Mouse (Mus musculus) common myeloid progenitor, adult 5-6 weeks (primary cell): Measurements from ENCODE around the gene Psd. TPM values are rescaled to one million over a fixed set of nuclear protein-coding genes. Genes with fewer than 3 reads are reported as not detected.

Source experiments
- ATAC-seq: replicated peaks from 2 replicates; pipeline ENCODE4 v1.8.0; 2016; ENCODE audit warnings: low read depth, mild to moderate bottlenecking, moderate TSS enrichment, inconsistent platforms; ENCODE audit not compliant: poor library complexity, severe bottlenecking
- total RNA-seq: library from RNA; stranded (forward); fragments of 200-1000, 187-1606 nt; gene quantifications from 2 replicates; pipeline ENCODE4 v1.2.3, GENCODE M21; 2017

The Psd gene
- total RNA-seq, 1 experiment from 2014 or later: 0.69 TPM

DNA sequence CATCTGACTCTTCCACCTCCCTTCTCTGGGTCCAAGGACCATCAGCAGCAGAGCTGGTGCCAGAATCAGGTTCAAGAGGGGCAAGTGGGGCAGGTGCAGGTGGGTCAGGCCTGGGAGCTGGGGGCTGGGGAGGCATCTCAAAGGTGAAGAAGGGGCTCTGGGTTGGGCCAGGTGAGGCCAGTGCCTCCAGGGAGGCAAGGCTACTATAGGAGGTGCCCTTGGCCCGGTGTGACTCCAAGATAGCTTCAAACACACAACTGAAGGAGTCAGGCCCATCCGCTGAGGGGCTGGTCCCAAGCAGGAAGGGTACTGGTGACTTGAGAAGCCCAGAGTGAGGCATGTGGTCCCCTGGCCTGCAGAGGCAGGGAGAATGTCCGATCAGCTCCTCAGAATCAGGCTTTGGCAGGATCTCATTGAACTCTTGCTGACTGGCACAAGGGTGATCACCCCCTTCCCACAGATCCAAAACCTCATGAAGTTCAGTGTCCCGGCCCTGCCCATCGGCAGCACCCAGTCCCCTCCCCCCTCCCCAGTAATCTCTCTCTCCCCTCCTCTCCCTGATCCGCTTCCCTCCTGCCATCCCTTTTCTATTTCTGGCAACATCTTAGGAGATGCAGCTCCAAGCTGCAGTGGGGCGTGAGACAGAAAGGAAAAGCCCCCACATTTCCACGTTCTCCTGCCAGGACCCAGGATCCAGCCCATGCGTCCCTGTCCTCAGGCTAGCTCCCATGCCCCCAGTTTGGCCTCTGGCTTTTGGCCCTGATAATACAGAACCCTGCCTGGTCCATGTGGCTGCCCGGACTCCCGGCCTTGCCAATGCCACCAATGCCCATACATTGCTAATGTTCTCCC, 4.6 kb downstream of the Psd start:
- no peak for ATAC-seq

DNA sequence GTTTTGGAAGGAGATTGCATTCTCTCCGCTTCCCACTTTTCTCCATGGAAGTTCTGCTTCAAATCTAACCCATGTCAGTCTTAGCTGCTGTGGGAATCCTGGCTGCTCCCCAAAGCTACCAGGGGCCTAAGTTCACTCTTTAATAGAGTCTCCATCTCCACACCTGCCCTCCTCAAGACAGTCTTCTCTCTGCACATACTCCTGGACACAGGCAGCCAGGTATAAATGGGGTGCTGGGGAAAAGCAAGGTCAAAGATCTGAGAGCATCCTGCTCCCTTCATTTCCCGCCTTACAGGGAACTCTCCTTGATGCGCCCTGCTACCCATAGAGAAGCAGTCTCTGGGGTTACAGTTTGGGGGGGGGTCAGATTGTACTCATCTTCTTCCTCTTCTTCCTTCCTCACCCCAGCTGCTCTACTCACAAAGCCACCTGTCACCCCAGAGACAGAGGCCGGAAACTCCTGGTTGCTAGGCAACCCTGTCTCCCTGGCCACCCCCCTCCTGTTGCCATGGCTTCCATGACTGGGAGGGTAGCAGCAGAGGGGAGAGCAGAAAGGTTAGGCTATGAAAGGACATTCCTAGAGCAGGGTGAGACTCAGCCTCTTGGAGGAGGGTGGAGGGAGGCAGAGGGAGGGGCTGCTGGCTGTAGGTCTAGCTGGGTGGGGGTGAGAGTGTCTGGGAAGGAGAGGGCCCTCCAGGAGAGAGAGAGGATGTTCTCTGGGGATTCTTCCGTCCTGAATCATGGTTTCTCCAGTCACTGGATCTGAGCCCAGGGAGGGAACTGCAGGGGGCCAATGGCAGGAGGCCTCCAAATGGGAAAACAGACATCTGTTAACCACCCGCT, 5.6 kb downstream of the Psd start:
- no peak for ATAC-seq

DNA sequence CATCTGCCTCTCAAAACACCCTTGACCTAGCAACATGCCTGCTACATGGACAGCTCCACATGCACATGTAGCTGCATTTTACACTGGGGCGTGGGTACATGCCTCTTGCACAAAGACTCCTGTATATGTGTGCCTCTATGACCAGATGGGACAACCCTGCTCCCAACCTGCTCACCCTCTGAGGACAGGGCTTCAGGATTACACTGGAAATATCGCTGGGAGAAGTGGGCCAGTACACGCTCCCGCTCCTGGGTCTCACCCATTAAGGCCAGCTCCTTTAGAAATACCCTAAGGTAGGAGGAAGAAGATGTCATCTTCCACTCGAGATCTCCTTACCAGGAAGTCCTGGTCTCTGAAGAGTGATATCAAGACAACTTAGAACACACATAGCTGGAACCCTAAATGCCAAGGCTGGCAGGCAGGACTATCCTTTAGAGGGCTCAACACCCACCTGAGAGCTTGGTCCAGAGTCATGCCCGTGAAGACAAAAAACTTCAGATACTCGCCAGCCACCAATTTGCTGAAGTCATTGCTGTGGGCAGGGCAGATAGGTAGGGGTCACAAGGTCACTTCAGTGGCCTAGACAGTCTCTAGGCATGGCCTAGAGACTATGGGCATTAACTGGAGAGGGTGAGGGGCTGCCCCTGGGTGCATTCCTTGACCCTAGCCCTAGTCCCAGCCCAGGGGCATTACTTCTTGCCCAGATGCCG, 6.7 kb downstream of the Psd start:
- no peak for ATAC-seq

DNA sequence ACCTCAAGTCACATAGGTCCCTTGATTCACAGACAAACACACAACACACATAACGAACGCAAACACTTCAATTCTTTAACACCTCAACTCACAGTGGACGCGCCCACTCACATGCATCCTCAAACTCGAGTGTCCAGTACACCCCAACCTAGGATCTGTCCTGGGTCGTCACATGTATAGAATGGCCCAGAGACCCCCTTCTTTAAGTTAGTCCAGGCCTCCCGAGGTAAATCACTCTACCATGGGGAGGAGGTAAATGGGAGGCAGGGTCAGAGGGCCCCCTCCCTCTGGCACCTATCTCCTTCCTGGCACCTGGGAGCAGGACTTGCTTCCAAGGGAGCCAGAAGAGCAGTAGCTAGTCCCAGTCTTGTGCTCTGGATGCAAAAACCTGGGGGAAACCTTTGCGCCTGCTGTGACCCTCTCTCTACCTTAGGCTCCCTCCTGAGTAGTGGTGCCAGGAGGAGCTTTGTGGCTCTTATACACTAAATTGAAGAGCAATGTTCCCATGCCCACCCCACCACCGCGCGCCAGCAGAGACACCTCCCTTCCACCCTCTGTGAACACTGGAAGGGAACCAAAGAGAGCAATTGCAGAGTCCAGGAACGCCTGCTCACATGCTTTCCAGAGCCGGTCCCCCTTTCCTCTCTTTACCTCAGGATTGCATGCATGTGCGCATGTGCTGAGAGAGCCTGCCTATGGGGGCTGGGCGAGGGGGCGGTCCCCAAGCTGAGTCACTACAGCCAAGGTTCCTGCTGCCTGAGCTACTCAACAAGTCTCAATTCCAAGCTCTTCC, 8.2 kb downstream of the Psd start:
- ATAC-seq: no peak

DNA sequence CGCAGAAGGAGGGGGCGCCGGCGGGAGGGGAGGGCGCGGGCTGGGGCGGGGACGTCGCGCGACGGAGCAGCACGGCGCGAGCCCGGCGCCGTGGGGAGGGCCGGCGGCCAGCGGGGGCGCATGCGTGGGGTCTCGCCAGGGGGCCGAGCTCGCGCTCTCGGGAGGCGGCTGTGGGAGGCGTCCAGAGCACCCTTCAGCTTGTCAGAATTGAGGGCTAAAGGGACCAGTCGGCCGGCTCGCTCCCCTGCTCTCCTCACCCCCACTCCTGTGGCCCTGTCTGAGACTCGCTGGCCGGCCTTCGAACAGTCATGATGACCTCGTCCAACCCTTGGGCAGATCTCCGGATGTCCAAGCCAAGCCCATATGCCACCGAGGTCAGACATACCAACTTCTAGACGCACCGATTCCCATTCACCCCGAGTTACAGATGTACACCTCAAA, 8.9 kb downstream of the Psd start:
- no peak for ATAC-seq

DNA sequence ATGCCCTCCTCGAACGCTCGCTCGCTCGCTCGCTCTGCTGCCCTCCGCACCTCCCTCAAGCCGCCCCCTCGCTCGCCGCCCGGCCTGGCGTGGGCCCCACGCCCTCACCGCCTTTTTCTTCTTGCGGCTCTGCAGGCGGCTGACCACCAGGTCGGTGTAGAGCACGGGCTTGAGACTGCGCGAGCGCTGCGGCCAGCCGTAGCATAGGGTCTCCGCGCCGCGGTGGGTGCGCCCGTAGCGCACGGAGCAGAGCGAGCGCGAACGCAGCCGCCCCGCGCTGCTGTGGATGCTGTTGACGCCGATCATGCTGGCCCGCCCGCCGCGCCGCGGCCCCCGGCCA, 9.4 kb downstream of the Psd start:
- ATAC-seq: no peak

DNA sequence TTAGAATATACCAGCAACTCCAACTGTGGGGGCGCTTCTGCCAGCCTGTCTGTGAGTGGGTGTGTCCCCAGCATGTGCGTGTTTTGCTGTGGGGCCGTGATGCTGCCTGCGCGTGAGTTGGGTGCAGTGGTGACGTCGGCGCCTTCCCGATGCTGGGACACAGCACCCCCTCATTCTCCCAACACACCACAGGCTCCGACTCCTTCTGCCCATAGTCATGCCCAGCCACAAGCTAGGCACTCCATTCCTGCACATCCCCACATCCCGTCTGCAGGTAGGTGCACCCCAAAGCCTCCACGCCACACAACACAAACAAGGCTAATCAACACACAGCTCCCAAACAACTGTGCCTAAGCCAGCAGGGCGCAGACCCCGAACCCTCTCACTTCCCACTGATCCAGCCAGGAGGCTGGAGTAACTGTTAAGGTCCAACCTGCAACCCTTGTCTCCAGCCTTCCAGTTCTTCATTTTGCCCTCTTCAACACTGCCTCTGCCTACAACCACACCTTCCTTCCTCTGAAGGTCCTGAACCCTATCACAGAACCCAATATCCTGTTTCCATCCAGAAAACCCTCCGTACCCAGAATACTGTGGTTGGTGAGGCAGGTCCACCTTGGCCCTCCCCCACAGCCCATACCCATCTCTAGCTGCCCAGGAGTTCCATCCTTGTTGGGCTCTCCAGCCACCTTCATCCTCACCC, 10.0 kb downstream of the Psd start:
- 0 out of 2 replicates have a peak, but pooled peaks have one; percentile 23 for ATAC-seq

DNA sequence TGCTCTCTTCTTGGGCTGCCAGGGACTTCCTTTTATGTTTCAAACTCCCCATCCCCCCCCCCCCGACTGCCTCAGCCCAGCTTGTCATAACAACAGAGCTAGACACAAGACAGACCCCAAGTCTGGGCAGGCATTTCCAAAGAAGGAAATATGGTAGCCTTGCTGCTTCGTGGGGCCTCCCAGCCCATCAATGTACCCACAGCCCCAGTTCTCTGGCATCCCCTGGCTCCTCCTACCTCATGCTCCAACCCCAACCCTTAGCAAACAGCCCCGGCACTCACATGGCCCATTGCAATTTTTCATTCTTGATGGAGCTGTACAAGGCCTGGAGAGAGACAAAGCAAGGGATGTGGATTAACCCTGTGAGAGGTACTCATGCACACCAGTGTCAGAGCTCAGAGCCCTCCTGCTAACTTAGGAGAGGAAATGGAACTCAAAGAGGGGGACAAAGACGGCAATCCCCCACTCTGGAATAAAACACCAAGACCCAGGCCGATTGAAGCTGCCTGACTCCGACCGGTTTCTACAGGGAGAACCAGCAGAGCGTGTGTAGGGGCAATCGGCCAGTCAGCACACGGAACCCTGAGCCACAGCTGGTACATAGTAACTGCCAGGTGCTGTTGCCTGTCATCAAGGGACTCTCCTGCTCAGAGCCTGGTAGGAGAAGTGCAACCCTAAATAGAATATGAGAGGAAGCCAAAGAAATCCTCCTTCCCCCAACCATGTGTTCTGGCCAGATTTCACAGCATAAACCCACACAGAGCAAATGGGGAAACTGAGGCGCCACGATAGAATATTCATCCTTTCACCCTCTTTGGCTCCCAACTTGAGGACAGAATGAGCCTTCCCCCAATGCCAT, 11.0 kb downstream of the Psd start:
- no peak for ATAC-seq

DNA sequence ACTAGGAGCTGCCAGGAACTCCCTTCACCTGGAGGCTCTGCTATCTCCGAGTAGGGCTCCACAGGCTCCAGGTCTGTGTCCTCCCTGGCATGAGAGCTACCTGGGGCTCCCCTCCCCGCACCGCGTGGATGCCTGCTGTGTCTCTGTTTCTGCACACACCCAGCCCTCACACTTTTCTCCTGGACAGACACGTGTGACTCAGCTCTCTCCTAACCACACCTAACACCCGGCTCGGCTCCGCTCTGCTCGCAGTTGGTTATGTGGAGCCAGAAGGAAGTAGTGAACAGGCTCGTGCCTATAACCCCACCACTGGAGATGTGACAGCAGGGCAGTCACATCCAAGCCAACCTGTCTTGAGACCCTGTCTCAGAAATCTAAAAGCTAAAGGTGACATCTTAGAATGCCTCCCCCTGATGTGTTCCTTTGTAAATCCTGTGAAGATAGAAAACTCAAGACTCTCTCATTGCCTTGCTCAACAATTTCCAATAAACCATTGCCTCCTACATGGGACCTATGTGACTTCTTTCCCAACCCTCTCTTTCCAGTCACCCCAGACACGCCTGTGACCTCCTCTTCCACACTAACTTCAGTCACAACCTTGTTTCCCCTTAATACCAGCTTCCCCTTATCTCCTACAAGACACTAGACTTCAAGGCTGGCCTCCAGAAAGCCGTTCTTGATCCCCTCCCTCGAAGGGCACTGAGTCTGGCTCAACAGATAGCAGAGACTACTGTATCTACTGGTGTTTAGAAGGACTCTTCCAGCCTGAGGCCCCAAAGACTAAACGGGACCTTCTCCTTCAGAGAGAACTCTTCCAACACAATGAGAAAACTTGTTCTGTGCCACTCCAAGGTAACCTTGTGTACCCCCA, 11.8 kb downstream of the Psd start:
- ATAC-seq: peak; percentile 42

DNA sequence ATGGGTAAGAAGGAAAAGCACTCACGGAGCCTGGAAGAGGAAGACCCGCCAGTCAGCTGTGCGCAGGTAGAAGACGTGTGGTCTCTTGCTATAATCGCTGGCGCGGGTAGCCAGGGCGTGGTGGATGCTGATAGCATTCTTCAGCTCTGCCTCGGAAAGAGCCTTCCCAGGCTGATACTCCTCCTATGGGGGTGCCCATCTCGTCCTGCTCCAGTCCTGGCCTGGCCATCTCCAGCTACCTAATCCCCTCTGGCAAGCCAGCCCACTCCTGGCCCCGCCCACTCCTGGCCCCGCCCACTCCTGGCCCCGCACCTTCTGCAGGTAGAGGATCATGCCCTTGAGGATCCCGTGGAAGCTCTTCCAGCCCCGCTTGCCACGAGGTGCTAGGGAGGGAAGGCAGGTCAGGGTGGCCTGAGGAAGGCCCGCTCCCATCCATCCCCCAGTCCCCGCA, 12.8 kb downstream of the Psd start:
- ATAC-seq: no peak

DNA sequence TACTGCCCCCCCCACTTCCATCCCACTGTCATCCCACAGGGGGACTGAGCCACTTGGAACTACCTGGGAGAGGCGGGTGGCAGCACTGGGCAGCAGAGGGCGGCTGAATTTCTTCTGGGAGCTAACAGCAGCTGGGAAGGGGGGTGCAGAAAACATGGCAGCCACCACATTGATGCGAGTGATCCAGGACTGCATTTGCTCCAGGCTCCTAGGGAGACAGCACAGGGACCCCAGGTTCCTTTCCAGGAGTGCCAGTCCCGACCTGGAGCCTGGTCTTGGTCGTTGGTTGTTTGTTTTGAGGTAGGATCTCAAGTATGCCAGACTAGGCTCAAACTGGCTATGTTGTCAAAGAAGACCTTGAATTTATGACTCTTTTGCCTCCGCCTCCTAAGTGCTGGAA, 13.4 kb downstream of the Psd start:
- no peak for ATAC-seq

DNA sequence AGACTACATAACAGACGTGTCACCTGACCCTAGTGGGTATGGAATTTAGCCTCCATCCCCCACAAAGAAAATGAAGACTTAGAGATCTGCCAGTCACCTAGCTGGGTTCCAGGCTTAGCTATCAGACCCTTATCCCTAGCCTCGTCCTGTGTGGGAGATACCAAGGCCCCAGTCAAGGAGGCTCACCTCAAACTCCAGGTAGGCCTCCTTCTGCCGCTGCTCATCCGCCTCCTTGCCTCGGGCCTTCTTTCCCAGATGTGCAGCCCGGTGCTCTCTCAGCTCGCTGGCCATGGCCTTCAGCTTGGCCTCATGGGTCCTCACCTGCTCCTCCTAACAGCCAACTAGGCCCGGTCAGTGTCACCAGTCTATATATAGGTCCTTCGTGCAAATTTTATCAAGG, 13.8 kb downstream of the Psd start:
- ATAC-seq: no peak

DNA sequence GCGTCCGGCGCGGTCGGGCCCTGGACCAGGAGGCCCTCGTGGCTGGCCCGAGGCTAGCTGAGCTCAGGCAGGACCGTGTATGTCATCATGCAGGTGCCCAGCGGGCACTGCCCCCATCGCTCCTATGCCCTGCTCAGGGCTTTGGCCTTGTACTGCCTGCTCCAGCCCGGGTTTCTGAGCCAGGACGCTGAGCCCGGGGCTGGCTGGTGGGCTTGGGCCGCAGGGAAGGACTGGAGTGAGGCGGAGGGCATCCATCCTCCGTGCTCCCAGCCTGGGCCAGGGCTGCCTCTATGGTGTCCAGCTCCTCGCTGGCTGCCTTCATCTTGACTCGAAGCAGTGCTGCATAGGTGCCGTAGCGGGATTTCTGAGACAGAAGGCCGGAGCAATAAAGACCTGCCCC, 14.4 kb downstream of the Psd start:
- no peak for ATAC-seq

DNA sequence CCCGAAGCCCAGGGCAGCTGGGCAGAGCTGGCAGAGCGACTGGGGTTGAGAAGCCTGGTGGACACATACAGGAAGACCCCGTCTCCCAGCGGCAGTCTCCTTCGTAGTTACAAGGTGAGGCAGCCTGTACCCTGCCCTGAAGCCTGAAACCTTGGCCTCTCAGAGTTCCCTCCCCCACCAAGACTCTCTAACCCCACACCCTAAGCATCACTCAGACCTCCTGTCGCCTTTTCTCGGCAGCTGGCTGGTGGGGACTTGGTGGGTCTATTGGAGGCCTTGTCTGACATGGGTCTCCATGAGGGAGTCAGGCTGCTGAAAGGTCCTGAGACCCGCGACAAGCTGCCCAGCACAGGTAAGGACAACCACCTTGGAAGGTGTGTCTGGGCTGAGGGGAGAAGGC, 15.6 kb downstream of the Psd start:
- ATAC-seq: no peak

DNA sequence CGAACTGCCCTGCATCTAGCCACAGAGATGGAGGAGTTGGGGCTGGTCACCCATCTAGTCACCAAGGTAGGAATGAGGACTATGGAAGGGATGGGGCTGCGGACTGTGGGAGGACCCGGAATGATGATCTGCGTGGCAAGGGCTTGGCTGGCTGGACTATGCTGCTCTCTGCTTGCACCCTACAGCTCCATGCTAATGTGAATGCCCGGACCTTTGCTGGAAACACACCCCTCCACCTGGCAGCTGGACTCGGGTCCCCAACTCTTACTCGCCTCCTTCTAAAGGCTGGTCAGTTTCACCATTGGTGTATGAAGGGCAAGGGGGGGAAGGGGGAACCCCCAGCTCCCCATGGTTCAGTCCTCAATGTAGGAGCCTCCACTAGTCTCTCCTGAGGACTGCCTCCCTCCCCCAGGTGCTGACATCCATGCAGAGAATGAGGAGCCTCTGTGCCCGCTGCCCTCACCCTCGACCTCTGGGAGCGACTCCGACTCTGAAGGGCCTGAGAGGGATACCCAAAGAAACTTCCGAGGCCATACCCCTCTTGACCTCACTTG, 16.6 kb downstream of the Psd start:
- ATAC-seq: no peak

DNA sequence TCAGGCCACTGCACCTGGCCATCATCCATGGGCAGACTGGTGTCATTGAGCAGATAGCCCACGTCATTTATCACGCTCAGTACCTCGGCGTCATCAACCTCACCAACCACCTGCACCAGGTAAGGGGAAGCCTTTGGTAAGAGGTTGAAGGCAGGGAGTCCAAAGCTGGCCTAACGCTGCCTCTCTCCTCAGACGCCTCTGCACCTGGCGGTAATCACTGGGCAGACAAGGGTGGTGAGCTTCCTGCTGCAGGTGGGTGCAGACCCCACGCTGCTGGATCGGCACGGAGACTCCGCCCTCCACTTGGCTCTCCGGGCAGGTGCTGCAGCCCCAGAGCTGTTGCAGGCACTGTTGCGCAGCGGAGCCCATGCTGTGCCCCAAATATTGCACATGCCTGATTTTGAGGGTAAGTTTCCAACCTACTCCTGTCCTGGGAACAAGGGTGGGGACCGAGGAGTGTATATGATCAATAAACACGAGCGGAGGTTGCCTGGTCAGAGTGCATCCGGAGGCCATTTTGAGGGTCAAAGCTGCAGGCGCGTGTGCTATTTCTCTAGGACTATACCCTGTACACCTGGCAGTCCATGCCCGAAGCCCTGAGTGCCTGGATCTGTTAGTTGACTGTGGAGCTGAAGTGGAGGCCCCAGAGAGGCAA, 17.2 kb downstream of the Psd start:
- ATAC-seq: no peak
